Mouse (Mus musculus) limb, embryonic 12.5 days (tissue): ENCODE measurements around the gene Sh3yl1. TPM values are rescaled to one million over a fixed set of nuclear protein-coding genes. Genes with fewer than 3 reads are reported as not detected.
A peak's percentile ranks its signal among the peaks of the same experiment; 100 is the strongest.

Source experiments
- ATAC-seq: fragments of 200-750 bp; cut with Nextera tagmentation; 2 replicates; pipeline ENCODE4 v1.8.0; 2017; ENCODE audit warnings: low read depth, moderate TSS enrichment; ENCODE audit not compliant: insufficient number of reproducible peaks, insufficient read depth, low FRiP score, low TSS enrichment
- H3K27ac ChIP-seq: fragments of 300-500 bp; sonication (generic); 2 replicates; pipeline ENCODE4 v1.5.1; 2016; ENCODE audit warnings: mild to moderate bottlenecking, moderate library complexity
- H3K27me3 ChIP-seq: fragments of 300-500 bp; sonication (generic); 2 replicates; pipeline ENCODE4 v1.6.1; 2016; ENCODE audit warnings: mild to moderate bottlenecking, moderate library complexity
- H3K36me3 ChIP-seq: fragments of 300-500 bp; sonication (generic); 2 replicates; pipeline ENCODE4 v1.6.1; 2016; ENCODE audit warnings: mild to moderate bottlenecking, moderate library complexity
- H3K4me1 ChIP-seq: fragments of 300-500 bp; sonication (generic); replicated peaks from 2 replicates; pipeline ENCODE4 v1.6.1; 2016
- H3K4me2 ChIP-seq: fragments of 300-500 bp; sonication (generic); 2 replicates; pipeline ENCODE4 v1.6.1; 2016; ENCODE audit warnings: mild to moderate bottlenecking, moderate library complexity
- H3K4me3 ChIP-seq: fragments of 300-500 bp; sonication (generic); replicated peaks from 2 replicates; pipeline ENCODE4 v1.5.1; 2016; ENCODE audit warnings: mild to moderate bottlenecking
- H3K9ac ChIP-seq: fragments of 300-500 bp; sonication (generic); replicated peaks from 2 replicates; pipeline ENCODE4 v1.6.1; 2016; ENCODE audit warnings: mild to moderate bottlenecking, moderate library complexity
- H3K9me3 ChIP-seq: fragments of 300-500 bp; sonication (generic); 2 replicates; pipeline ENCODE4 v1.6.1; 2016; ENCODE audit warnings: mild to moderate bottlenecking, moderate library complexity
- WGBS: fragments of 180-500 bp; shearing (Covaris S2); methylation state at CpG from one replicate; pipeline ENCODE4 v1.1.7; 2016; 5-methylcytosine and 5-hydroxymethylcytosine counted together
- polyA plus RNA-seq: library from polyadenylated mRNA; unstranded; fragments of >200 nt; fragmentation: Nextera tagmentation; extraction: Ambion mirVana; gene quantifications from 2 replicates; pipeline ENCODE4 v1.2.1, GENCODE M21; 2016

Gene Sh3yl1
- polyA plus RNA-seq, 1 experiment from 2014 or later: 15.9 TPM

- no peak overlapping the region for H3K4me3 ChIP-seq
- H3K4me1 ChIP-seq: no peaks in the 10 kb centered on the region
- no peaks in the 10 kb centered on the region for H3K9me3 ChIP-seq
- 95% methylated on average over 4 of the region's 4 CpGs for WGBS
- no peak overlapping the region for H3K4me2 ChIP-seq
- no peak overlapping the region for H3K9ac ChIP-seq
- ATAC-seq: no peak
- H3K36me3 ChIP-seq: peaks cover 35% of the 10 kb centered on the region
- H3K27ac ChIP-seq: no peak overlapping the region
- no peaks in the 10 kb centered on the region for H3K27me3 ChIP-seq
These were observed 14.4 kb upstream of the Sh3yl1 start for GRCm38 (mm10) chr12:30897039-30897438.

- Histone ChIP-seq H3K4me2 (no peak overlapping the region), H3K27me3 (no peaks in the 10 kb centered on the region), H3K4me1 (peaks cover 17% of the 10 kb centered on the region), H3K9me3 (no peaks in the 10 kb centered on the region), H3K4me3 (no peak overlapping the region), H3K36me3 (peaks cover 12% of the 10 kb centered on the region), H3K27ac (no peak overlapping the region), H3K9ac (no peak overlapping the region)
- WGBS: 91% methylated on average over 1 of the region's 1 CpGs
- no peak for ATAC-seq
These were observed 2.8 kb upstream of the Sh3yl1 start for GRCm38 (mm10) chr12:30908658-30909057.

- H3K4me1 ChIP-seq: peaks cover 17% of the 10 kb centered on the region
- H3K4me2 ChIP-seq: no peak overlapping the region
- peaks cover 2% of the 10 kb centered on the region; the same call in 1 of the 2 replicates for H3K36me3 ChIP-seq
- no peak for ATAC-seq
- no peak overlapping the region for H3K9ac ChIP-seq
- WGBS: 85% methylated on average over 2 of the region's 2 CpGs
- no peak overlapping the region for H3K27ac ChIP-seq
- H3K4me3 ChIP-seq: no peak overlapping the region
- H3K27me3 ChIP-seq: no peaks in the 10 kb centered on the region
- H3K9me3 ChIP-seq: no peaks in the 10 kb centered on the region
These were observed 1.6 kb upstream of the Sh3yl1 start for GRCm38 (mm10) chr12:30909881-30910280.

GRCm38 (mm10) chr12:30910860-30911259 lies 608 bp upstream of the Sh3yl1 start:
- H3K4me2 ChIP-seq: peak overlapping the region; percentile 96
- H3K36me3 ChIP-seq: no peaks in the 10 kb centered on the region
- WGBS: 24% methylated on average over 8 of the region's 8 CpGs
- H3K4me3 ChIP-seq: peak overlapping the region; percentile 71
- no peak overlapping the region; the same call in 1 of the 2 replicates for H3K27ac ChIP-seq
- ATAC-seq: no peak
- H3K9ac ChIP-seq: peak overlapping the region; percentile 79
- H3K4me1 ChIP-seq: peaks cover 17% of the 10 kb centered on the region
- H3K9me3 ChIP-seq: no peaks in the 10 kb centered on the region
- no peaks in the 10 kb centered on the region for H3K27me3 ChIP-seq

GRCm38 (mm10) chr12:30912048-30912381 lies 547 bp downstream of the Sh3yl1 start:
- no peak; the same call in 1 of the 2 replicates for ATAC-seq
- 0 out of 2 replicates have a peak, but pooled peaks cover 2% of the 10 kb centered on the region for H3K9me3 ChIP-seq
- peaks cover 17% of the 10 kb centered on the region for H3K4me1 ChIP-seq
- H3K4me3 ChIP-seq: peak overlapping the region; percentile 71
- H3K36me3 ChIP-seq: no peaks in the 10 kb centered on the region
- peak overlapping the region; percentile 96 for H3K4me2 ChIP-seq
- peak overlapping the region; percentile 79 for H3K9ac ChIP-seq
- H3K27me3 ChIP-seq: no peaks in the 10 kb centered on the region
- H3K27ac ChIP-seq: no peak overlapping the region
- WGBS: under 1% methylated on average over 18 of the region's 19 CpGs

GRCm38 (mm10) chr12:30912840-30913239 lies 1.4 kb downstream of the Sh3yl1 start:
- no peak overlapping the region for H3K9ac ChIP-seq
- no peaks in the 10 kb centered on the region for H3K36me3 ChIP-seq
- H3K4me1 ChIP-seq: peaks cover 17% of the 10 kb centered on the region
- 68% methylated on average over 3 of the region's 3 CpGs for WGBS
- no peaks in the 10 kb centered on the region for H3K27me3 ChIP-seq
- peak overlapping the region; percentile 71 for H3K4me3 ChIP-seq
- H3K9me3 ChIP-seq: 0 out of 2 replicates have a peak, but pooled peaks cover 2% of the 10 kb centered on the region
- no peak overlapping the region for H3K27ac ChIP-seq
- H3K4me2 ChIP-seq: peak overlapping the region; percentile 96
- ATAC-seq: no peak

GRCm38 (mm10) chr12:30922401-30922800 lies 10.9 kb downstream of the Sh3yl1 start:
- H3K9ac ChIP-seq: no peak overlapping the region
- WGBS: 80% methylated on average over 3 of the region's 3 CpGs
- no peak for ATAC-seq
- no peaks in the 10 kb centered on the region for H3K27me3 ChIP-seq
- no peaks in the 10 kb centered on the region for H3K9me3 ChIP-seq
- H3K27ac ChIP-seq: no peak overlapping the region
- no peak overlapping the region for H3K4me2 ChIP-seq
- H3K4me3 ChIP-seq: no peak overlapping the region
- H3K36me3 ChIP-seq: no peaks in the 10 kb centered on the region
- H3K4me1 ChIP-seq: no peaks in the 10 kb centered on the region

GRCm38 (mm10) chr12:30928182-30928581 lies 16.7 kb downstream of the Sh3yl1 start:
- Histone ChIP-seq H3K36me3 (no peaks in the 10 kb centered on the region), H3K9me3 (no peaks in the 10 kb centered on the region), H3K4me2 (no peak overlapping the region), H3K27ac (no peak overlapping the region), H3K4me3 (no peak overlapping the region), H3K27me3 (no peaks in the 10 kb centered on the region), H3K9ac (no peak overlapping the region), H3K4me1 (no peaks in the 10 kb centered on the region)
- WGBS: 79% methylated on average over 6 of the region's 6 CpGs
- ATAC-seq: no peak

- no peak overlapping the region for H3K9ac ChIP-seq
- no peaks in the 10 kb centered on the region for H3K27me3 ChIP-seq
- no peak overlapping the region for H3K4me2 ChIP-seq
- no peak for ATAC-seq
- no peak overlapping the region for H3K4me3 ChIP-seq
- no peaks in the 10 kb centered on the region for H3K36me3 ChIP-seq
- H3K27ac ChIP-seq: no peak overlapping the region
- WGBS: 78% methylated on average over 2 of the region's 2 CpGs
- no peaks in the 10 kb centered on the region for H3K4me1 ChIP-seq
- H3K9me3 ChIP-seq: no peaks in the 10 kb centered on the region
These were observed 21.8 kb downstream of the Sh3yl1 start for GRCm38 (mm10) chr12:30933299-30933698.

GRCm38 (mm10) chr12:30936899-30937298 lies 25.4 kb downstream of the Sh3yl1 start:
- 66% methylated on average over 2 of the region's 2 CpGs for WGBS
- no peak overlapping the region for H3K4me3 ChIP-seq
- H3K9me3 ChIP-seq: no peaks in the 10 kb centered on the region
- no peak for ATAC-seq
- H3K27ac ChIP-seq: no peak overlapping the region
- no peaks in the 10 kb centered on the region for H3K4me1 ChIP-seq
- peaks cover 6% of the 10 kb centered on the region for H3K36me3 ChIP-seq
- no peak overlapping the region for H3K9ac ChIP-seq
- no peak overlapping the region for H3K4me2 ChIP-seq
- H3K27me3 ChIP-seq: no peaks in the 10 kb centered on the region

- Histone ChIP-seq H3K4me3 (no peak overlapping the region), H3K4me2 (no peak overlapping the region), H3K36me3 (peaks cover 15% of the 10 kb centered on the region), H3K27ac (no peak overlapping the region), H3K4me1 (peaks cover 6% of the 10 kb centered on the region; the same call in 1 of the 2 replicates), H3K9me3 (no peaks in the 10 kb centered on the region), H3K9ac (no peak overlapping the region), H3K27me3 (no peaks in the 10 kb centered on the region)
- ATAC-seq: no peak
- 82% methylated on average over 14 of the region's 14 CpGs for WGBS
These were observed 31.9 kb downstream of the Sh3yl1 start for GRCm38 (mm10) chr12:30943057-30943986.
